Mouse (Mus musculus) ovary, postnatal 10 days (tissue): ENCODE data around the gene Spred2.

Source experiments
- DNase-seq: peaks from one replicate; pipeline ENCODE4 v3.0.0; 2022; ENCODE audit warnings: low spot score

Gene Spred2

DNA sequence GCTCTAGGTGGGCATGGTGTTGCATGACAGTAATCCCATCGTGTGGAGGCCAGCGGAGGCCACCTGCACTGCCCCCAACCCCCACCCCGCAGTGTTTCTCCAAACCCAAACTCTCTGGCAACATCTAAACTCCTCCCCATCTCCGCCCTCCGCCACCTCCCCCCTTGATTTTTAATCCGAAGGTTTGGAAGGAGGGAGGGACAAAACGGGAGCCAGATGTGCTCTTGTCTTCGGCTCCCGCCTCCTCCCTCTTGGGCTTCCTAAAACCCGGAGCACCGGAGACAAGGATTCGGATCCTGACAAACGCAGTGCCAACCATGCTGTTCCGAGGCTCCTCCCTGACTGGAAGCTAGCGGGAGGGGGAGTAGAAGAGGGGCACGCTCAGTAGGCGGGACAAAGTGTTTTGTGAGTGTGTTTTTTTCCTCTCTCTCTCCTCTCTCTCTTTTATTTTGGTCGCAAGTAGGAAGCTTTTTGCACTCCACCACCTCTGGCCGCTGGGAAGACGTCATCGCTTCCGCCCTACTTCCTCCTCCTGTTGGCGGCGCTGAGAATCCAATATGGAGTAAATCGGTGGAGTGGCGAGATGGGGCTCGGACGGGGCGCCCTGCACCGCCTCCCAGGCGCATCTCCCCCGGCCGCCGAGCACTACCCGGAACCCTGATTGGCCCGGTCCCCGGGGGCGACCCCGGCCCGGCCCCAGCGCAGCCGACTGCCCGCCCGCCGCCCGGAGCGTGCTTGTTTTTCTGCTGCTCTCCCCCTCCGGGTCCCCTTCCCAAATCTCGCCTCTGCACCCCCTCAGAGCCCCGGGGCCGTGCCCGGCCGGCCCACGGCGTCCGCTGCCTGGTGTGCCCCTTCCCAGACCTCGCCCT is at the start of gene Spred2:
TSS of gene Spred2 (plus strand) at position 488 of the 869 bp plus-strand sequence.
- peak; percentile 81 for DNase-seq

GRCm38 (mm10) chr11:19875551-19875950 is 48.6 kb upstream of the Spred2 start:
- no peak for DNase-seq

DNA sequence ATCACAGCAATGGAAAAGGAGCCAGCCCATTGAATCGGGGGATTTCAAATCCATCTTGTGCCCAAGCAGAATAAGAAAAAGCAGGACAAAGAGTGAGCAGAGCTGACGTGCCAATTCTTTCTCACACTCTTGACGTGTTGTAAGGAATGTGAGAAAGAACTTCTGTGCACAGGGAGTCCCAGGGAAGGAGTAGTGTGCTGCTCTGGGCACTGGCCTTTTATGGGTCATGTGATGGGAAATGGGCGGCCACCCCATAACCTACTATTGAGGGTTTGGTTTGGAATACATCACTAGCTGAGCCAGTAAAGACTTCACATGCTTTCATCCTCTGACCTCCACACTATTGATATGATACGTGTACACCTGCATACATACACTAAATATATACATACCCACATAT is 48.2 kb upstream of the Spred2 start:
- no peak for DNase-seq

DNA sequence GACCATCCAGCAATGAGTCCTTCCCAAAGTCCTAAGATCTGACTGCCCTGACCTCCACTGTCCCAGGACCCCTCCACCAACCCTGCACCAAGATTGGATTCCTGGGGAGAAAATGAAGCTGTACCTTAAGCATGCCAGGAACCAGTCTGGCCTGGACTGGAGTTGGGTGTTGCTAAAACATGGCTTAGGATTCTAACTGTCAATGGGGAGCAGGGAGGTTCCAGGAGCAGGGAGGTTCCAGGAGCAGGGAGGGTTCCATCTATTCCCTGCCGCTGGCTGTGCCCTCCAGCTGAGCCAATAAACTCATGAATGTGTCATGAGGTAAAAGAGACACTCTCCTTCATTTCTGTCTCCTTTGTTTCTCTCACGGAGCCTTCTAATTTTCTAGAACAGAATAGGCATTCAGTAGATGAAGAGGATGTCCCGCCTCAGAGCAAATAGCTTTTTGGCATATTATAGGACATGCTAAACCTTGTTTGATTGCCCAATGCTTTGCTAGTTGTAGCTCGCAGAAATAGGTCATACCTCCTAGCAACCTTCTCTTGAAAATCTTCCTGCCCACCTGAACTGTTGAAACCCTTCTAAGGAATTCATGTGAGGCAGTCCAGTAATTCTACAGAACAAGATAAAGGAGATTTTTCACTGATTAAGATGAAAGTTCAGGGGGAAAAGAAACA is 46.8 kb upstream of the Spred2 start:
- no peak for DNase-seq

DNA sequence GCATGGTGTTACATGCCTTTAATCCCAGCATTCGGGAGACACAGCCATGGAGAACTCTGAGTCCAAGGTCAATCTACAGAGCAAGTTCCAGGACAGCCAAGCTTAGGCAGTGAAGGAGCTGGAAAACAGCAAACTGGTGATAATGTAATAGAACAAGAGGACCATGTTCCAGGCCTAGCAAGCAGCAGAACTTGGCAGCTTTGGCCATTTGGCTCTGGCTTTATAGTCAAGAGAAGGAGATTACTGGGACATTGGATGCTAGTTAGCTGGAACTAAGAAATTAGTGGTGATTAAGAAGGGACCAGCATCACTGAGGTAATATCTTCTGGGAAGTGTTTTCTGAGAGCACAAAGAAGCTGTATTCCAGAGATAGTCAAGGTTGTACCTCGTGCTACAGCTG is 42.8 kb upstream of the Spred2 start:
- DNase-seq, result no peak

GRCm38 (mm10) chr11:19890700-19891406 is 33.3 kb upstream of the Spred2 start:
- no peak for DNase-seq

DNA sequence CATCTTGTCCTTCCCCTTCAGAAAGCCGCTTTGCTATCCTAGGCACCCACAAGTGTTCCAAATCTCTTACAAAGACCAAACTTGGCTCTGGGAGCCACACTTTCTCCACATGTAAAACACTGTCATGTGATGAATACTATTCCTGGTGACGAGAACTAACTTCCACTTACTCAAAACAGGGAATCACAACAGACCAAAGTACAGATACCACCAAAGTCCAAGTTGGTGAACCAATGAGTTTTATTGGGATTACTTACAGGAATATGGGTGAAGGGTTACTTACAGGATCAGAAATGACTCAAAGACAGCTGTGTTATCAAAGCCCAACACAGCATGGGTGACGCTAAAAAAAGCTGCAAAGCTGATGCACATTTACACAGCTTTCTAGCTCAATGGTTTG is 30.9 kb upstream of the Spred2 start:
- no peak for DNase-seq

DNA sequence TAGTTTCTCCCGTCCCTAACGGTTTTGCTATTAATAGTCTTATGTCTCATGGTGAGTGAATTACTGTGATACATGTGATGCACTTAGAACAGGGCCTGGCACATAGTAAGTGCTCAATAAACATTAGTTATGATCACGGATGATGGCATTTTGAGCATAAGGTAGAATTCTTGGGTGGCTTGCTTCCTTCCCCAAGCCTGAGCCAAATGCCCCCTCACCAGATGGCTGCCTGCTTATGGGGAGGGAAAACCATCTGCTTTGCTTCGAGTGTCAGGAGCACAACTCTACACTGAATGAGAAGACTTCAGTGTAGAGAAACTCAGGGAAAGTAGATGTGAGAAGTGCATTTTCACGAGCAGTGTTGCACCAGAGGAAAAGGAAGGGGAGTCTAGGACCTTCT is 24.6 kb upstream of the Spred2 start:
- DNase-seq, result no peak

- no peak for DNase-seq
Observed at GRCm38 (mm10) chr11:19900712-19901111, 23.5 kb upstream of the Spred2 start.

- DNase-seq, result no peak
Observed at GRCm38 (mm10) chr11:19911216-19911615, 13.0 kb upstream of the Spred2 start.

- no peak for DNase-seq
Observed at GRCm38 (mm10) chr11:19912179-19912578, 12.0 kb upstream of the Spred2 start.

DNA sequence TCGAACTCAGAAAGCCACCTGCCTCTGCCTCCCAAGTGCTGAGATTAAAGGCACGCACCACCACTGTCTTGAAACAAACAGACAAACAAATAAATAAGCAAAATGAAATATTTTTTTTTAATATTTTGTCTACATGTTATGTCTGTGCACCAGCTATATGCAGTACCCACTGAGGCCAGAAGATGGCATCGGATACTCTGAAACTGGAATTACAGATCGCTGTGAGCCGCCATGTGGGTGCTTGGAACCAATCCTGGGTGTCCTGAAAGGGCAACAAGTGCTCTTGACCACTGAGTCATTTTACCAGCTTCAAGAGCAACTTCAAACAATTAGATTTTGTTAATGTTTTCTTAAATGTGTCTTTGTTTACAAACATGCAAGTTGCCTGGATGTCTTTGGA is 11.5 kb upstream of the Spred2 start:
- DNase-seq, result no peak

DNA sequence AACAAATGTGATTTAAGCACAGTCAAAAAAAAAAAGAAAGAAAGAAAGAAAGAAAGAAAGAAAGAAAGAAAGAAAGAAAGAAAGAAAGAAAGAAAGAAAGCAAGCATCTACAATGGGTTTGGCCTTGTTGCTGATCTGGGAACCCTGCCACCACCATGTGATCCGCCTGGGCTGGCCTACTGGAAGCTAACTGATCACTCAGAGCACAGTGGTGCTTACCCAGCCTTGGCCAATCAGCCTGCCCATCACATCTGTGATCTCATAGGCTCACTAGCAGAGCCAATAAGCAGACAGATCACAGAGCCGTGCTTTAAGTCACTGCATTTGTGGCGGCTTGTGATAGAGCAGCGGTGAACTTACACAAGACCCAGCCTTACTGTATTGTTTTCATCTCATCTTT is 10.4 kb upstream of the Spred2 start:
- no peak for DNase-seq

DNA sequence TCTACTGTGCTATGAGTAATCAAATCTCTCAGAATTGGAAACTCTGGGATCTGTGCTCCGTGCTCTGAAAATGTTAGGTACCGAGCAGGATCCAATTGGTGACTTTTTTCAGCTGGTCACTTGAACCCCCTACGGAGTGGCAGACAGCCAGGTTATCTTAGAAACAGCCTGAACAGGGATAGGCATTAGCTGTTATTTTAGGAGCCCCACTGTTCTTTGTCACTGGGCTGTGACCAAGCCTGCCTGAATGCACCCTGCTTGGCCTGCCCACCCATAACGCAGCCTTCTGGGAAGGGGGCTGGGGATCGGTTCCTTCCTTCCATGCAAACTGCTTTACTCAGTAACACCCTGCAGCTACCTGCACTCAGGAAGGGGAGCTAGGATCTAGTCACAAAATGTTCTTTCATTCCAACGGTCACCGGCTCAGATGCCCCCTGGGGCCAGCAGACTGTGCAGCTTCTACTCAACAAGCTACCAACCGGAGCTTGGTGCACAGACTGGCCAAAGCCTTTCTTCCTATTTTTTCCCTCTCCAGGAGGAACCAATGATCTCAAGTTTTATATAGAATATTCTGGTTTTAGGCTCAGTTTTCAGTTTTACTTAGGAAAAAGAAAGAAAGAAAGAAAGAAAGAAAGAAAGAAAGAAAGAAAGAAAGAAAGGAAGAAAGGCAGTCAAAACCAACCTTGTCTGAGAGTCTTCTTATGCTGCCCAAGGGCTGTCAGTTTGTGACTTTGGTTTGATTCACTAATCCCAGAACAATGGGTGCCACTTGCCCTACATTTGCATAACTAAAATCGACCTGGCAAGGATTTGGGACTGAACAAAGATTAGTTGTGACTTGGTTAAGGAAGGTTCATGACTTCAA is 6.6 kb upstream of the Spred2 start:
- DNase-seq, result peak; percentile 27

DNA sequence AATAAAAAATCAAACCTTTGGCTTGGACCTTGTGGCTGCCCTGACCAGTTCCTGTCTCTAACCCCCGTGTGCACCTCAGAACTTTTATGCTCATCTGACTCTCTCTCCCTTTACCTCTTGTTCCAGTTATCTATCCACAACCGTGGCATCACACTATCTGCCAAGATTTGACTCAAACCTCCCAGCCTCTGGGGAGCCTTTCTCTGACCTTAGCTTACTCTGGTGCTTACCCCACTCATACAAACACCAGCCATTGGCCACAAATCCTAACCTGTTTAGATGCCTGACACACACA is 6.0 kb upstream of the Spred2 start:
- no peak for DNase-seq

- peak; percentile 15 for DNase-seq
Observed at GRCm38 (mm10) chr11:19919460-19919784, 4.8 kb upstream of the Spred2 start.

GRCm38 (mm10) chr11:19919785-19920671 is 4.1 kb upstream of the Spred2 start:
- DNase-seq, result peak; percentile 65

- no peak for DNase-seq
Observed at GRCm38 (mm10) chr11:19921723-19922122, 2.5 kb upstream of the Spred2 start.

GRCm38 (mm10) chr11:19922208-19922607 is 2.0 kb upstream of the Spred2 start:
- no peak for DNase-seq

DNA sequence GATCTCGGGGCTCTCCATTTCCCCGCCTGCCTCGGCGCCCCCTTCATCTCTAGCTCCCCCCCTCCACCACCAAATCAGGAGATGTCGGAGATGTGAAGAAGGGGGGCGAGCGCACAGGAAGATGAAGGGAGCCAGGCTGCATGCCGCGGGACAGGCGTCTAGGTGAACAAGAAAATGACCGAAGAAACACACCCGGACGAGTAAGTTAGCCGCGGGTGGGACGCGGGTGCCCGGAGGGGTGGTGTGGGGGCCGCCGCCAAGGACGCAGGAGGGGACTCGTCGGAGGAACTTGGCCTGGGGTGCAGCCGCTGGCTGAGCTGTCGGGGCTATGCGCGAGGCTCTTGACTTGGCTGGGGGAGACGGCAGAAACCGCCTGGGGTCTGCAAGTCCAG is 578 bp downstream of the Spred2 start:
- DNase-seq, result peak; percentile 35
